Mouse (Mus musculus) hindbrain, postnatal 0 days (tissue): Measurements from ENCODE around the gene Ccdc62. TPM values are rescaled to one million over a fixed set of nuclear protein-coding genes. Genes with fewer than 3 reads are reported as not detected.

Experiments used
- ATAC-seq: fragments of 200-750 bp; cut with Nextera tagmentation; 2 replicates; pipeline ENCODE4 v1.8.0; 2017; ENCODE audit warnings: mild to moderate bottlenecking, moderate TSS enrichment, moderate library complexity
- DNase-seq: peaks from one replicate; pipeline ENCODE4 v3.0.0-alpha.2; 2015; ENCODE audit warnings: low spot score
- H3K27ac ChIP-seq: fragments of 300-500 bp; sonication (generic); 2 replicates; pipeline ENCODE4 v1.5.1; 2014; ENCODE audit warnings: mild to moderate bottlenecking
- H3K27me3 ChIP-seq: fragments of 300-500 bp; sonication (generic); 2 replicates; pipeline ENCODE4 v1.6.1; 2014; ENCODE audit warnings: low read length, mixed read lengths; ENCODE audit not compliant: insufficient read depth
- H3K36me3 ChIP-seq: fragments of 300-500 bp; sonication (generic); 2 replicates; pipeline ENCODE4 v1.6.1; 2014; ENCODE audit warnings: low read length, mixed read lengths; ENCODE audit not compliant: insufficient read depth
- H3K4me1 ChIP-seq: fragments of 300-500 bp; sonication (generic); 2 replicates; pipeline ENCODE4 v1.6.1; 2014; ENCODE audit warnings: antibody characterized with exemption, low read length, mixed read lengths; ENCODE audit not compliant: insufficient read depth
- H3K4me2 ChIP-seq: fragments of 300-500 bp; sonication (generic); 2 replicates; pipeline ENCODE4 v1.6.1; 2014; ENCODE audit warnings: low read depth, mild to moderate bottlenecking, low read length, moderate library complexity, mixed read lengths
- H3K4me3 ChIP-seq: fragments of 300-500 bp; sonication (generic); 2 replicates; pipeline ENCODE4 v1.5.1; 2014; ENCODE audit warnings: low read length
- H3K9ac ChIP-seq: fragments of 300-500 bp; sonication (generic); replicated peaks from 2 replicates; pipeline ENCODE4 v1.6.1; 2014; ENCODE audit warnings: mild to moderate bottlenecking, low read length, moderate library complexity, mixed read lengths
- H3K9me3 ChIP-seq: fragments of 300-500 bp; sonication (generic); 2 replicates; pipeline ENCODE4 v1.6.1; 2016; ENCODE audit warnings: low read length, mixed read lengths
- CTCF ChIP-seq: IDR thresholded peaks from 2 replicates; pipeline ENCODE4 v1.5.1; 2016; ENCODE audit warnings: antibody characterized with exemption, control low read depth, low read depth
- WGBS: fragments of 180-500 bp; shearing (Covaris S2); extraction: QIAGEN DNeasy Blood & Tissue Kit; methylation state at CpG from one replicate; pipeline ENCODE4 v1.1.7; 2014; 5-methylcytosine and 5-hydroxymethylcytosine counted together
- polyA plus RNA-seq: library from polyadenylated mRNA; unstranded; fragments of >200 nt; fragmentation: Nextera tagmentation; extraction: Ambion mirVana; gene quantifications from 2 replicates; pipeline ENCODE4 v1.2.1, GENCODE M21; 2015
- total RNA-seq: library from RNA; depleted of rRNA; stranded (reverse); fragments of >200 nt; gene quantifications from 2 replicates; pipeline ENCODE4 v1.2.3, GENCODE M21; 2014; rRNA removed

The Ccdc62 gene
- total RNA-seq, result 1.1 and 2.0 TPM in 2 replicates
- 4.8 and 5.5 TPM in 2 replicates for polyA plus RNA-seq

DNA sequence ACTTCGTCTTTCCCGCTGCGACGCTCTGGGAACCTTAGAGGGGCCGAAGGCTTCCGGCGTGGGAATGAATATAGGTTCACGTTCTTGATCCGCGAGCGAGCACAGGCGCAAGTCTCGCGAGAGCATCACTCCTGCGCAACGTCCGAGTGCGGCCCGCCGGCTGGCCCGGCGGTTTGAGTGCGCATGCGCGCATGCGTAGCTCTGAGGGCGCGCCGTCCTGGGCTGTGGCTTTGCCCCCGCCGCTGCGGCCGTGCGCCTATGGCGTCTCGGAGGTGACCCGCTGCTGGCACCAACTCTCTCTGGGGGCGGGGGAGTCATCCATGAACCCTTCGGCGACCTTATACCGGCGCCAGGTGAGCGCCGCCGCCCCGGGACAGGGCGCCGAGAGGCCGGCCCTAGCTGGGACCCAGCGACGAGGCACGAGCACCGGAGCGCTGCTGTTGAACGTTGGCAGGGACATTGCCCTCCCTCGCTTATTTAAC, at the start of gene Ccdc62:
Gene Ccdc62, plus strand, starts transcription at position 172 of the 482 bp plus-strand sequence.
- peak; percentile 99 for DNase-seq
- TF ChIP-seq CTCF, result no peak
- Histone ChIP-seq H3K4me2 (peak within 1 kb of the TSS; percentile 75), H3K4me3 (peak within 1 kb of the TSS; percentile 73), H3K27ac (peak within 1 kb of the TSS; percentile 88), H3K4me1 (no peaks in the 10 kb centered on the region), H3K27me3 (no peaks in the 10 kb centered on the region), H3K36me3 (peaks cover 22% of the 10 kb centered on the region), H3K9ac (peak within 1 kb of the TSS; percentile 82), H3K9me3 (no peaks in the 10 kb centered on the region)
- WGBS, result under 1% methylated on average over 56 of the region's 56 CpGs
- ATAC-seq, result peak; percentile 99

DNA sequence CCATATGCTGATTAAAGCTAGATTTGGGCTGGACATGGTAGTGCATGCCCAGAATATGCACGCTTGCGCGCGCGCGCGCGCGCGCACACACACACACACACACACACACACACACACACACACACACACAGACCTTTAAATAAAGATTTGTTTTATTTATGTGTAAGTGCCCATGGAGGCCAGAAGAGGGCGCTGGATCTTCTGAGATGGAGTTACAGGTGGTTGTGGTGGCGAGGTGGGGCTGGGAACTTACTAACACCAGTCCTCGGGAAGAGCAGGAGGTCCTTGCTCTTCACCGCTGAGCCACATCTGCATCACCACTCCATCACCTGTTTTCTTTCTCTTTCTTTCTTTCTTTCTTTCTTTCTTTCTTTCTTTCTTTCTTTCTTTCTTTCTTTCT, 49.7 kb upstream of the Ccdc62 start:
- 82% methylated on average over 14 of the region's 14 CpGs for WGBS
- no peak for ATAC-seq
- no peak overlapping the region for H3K27ac ChIP-seq
- H3K27me3 ChIP-seq, result no peaks in the 10 kb centered on the region
- no peaks in the 10 kb centered on the region for H3K36me3 ChIP-seq
- no peak overlapping the region for H3K4me3 ChIP-seq
- H3K4me1 ChIP-seq, result no peaks in the 10 kb centered on the region
- H3K9me3 ChIP-seq, result no peaks in the 10 kb centered on the region
- no peak overlapping the region for H3K4me2 ChIP-seq
- DNase-seq, result no peak
- peak; percentile 5; the same call in 1 of the 2 replicates for TF ChIP-seq CTCF
- H3K9ac ChIP-seq, result no peak overlapping the region

DNA sequence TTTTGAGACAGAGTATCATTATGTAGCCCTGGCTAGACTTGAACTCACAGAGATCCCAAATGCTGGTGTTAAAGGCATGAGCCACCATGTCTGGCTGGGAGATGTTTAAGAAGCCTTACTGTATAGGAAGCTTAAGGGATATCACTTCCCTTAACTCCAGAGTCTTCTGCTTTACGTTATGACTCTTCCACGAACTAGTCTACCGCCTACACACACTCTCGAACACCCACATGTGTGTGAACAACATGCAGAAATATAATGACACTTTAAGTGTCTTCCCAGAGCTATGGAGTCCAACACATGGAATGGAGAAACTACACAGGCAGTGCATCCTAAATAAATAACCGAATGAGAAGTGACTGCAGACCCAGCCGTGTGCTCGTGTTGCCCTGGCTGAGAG, 46.6 kb upstream of the Ccdc62 start:
- no peak for DNase-seq
- 74% methylated on average over 7 of the region's 7 CpGs for WGBS
- ATAC-seq, result no peak
- Histone ChIP-seq H3K27ac (no peak overlapping the region), H3K4me1 (no peaks in the 10 kb centered on the region), H3K4me2 (no peak overlapping the region), H3K27me3 (no peaks in the 10 kb centered on the region), H3K4me3 (no peak overlapping the region), H3K9me3 (no peaks in the 10 kb centered on the region), H3K36me3 (no peaks in the 10 kb centered on the region), H3K9ac (no peak overlapping the region)
- no peak for TF ChIP-seq CTCF

DNA sequence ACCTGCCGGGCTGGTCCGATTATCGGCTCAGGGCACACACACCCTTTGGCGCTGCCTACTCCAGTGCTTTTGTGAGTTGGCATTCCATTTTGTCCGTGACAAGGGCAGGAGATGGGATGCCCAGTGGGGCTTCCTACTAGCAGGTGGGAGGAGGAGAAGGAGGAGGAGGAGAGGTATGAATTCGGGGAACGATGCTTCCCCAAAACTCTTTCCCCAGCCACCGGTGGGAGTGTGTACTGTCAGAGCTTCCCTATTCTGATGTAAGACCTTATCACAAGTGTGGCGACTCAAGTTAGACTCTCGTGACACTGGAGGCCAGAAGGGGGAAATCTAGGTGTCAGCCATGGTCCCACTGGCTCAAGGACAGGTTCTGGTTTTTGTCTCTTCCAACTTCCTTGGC, 46.1 kb upstream of the Ccdc62 start:
- no peaks in the 10 kb centered on the region for H3K36me3 ChIP-seq
- H3K27ac ChIP-seq, result no peak overlapping the region
- no peak for TF ChIP-seq CTCF
- no peaks in the 10 kb centered on the region for H3K27me3 ChIP-seq
- H3K4me1 ChIP-seq, result no peaks in the 10 kb centered on the region
- no peak overlapping the region for H3K4me2 ChIP-seq
- no peak overlapping the region for H3K4me3 ChIP-seq
- H3K9me3 ChIP-seq, result no peaks in the 10 kb centered on the region
- no peak for DNase-seq
- no peak overlapping the region for H3K9ac ChIP-seq
- ATAC-seq, result no peak
- 67% methylated on average over 10 of the region's 10 CpGs for WGBS

DNA sequence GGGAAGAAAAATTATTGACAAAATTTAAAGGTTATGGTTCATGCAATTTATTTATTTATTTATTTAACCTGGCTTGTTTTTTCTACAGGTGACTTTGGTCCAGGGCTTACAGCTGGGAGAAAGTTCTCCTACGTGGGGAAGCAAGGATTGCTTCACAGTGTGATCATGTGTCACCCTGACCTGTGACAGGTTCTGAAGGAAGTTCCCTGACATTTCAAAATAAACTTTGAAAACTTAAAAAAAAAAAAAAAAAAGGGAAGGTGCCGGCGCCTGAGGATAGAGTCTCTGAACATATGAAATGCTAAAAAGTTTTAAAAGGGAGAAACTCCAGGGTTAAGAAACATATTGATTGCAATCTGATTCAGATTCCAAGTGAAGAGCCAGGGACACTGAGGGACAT, 44.1 kb upstream of the Ccdc62 start:
- Histone ChIP-seq H3K27ac (no peak overlapping the region), H3K4me3 (no peak overlapping the region), H3K4me1 (no peaks in the 10 kb centered on the region), H3K27me3 (no peaks in the 10 kb centered on the region), H3K36me3 (no peaks in the 10 kb centered on the region), H3K9me3 (no peaks in the 10 kb centered on the region), H3K4me2 (no peak overlapping the region), H3K9ac (no peak overlapping the region)
- DNase-seq, result no peak
- no peak for ATAC-seq
- WGBS, result 80% methylated on average over 3 of the region's 3 CpGs
- TF ChIP-seq CTCF, result no peak

DNA sequence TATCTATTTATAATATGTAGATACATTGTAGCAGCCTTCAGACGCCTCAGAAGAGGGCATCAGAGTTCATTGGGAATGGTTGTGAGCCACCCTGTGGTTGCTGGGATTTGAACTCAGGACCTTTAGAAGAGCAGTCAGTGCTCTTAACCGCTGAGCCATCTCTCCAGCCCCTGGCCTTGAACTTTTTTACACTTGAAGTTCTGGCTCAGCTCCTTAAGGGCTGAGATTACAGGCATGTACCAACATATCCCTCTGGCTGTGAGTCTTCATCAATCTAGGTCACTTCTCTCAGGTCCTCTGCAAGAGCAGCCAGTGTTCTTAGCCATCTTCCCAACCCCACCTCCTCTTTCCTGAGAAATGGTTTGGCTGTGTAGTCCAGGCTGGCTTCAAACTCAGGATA, 40.2 kb upstream of the Ccdc62 start:
- Histone ChIP-seq H3K27ac (no peak overlapping the region), H3K9ac (no peak overlapping the region), H3K36me3 (no peaks in the 10 kb centered on the region), H3K27me3 (no peaks in the 10 kb centered on the region), H3K9me3 (no peaks in the 10 kb centered on the region), H3K4me2 (no peak overlapping the region), H3K4me3 (no peak overlapping the region), H3K4me1 (no peaks in the 10 kb centered on the region)
- no peak for DNase-seq
- 75% methylated on average over 2 of the region's 2 CpGs for WGBS
- TF ChIP-seq CTCF, result no peak
- no peak for ATAC-seq

DNA sequence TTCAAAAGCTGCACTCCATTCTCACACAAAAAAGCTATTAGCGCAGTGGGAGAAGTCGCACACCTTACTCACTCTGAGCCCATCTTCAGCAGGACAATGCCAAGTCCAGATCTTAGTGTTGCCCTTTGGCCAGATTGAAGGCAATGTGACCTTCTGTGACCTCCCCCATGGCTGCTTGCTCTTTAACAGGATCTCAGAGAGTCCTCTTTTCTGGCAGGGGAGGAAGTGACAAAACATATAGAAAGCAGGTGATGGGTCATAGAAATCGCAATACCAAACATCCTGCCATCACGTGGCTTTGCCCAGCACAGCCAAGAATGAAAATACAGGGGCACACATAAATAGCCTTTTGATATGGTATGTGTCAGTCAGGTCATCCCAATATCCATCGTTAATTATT, 39.5 kb upstream of the Ccdc62 start:
- no peak overlapping the region for H3K4me2 ChIP-seq
- no peak for DNase-seq
- ATAC-seq, result no peak
- H3K4me3 ChIP-seq, result no peak overlapping the region
- no peaks in the 10 kb centered on the region for H3K9me3 ChIP-seq
- WGBS, result 82% methylated on average over 5 of the region's 5 CpGs
- H3K9ac ChIP-seq, result no peak overlapping the region
- H3K4me1 ChIP-seq, result no peaks in the 10 kb centered on the region
- H3K27me3 ChIP-seq, result no peaks in the 10 kb centered on the region
- H3K36me3 ChIP-seq, result no peaks in the 10 kb centered on the region
- no peak for TF ChIP-seq CTCF
- no peak overlapping the region for H3K27ac ChIP-seq
